Mouse (Mus musculus): ENCODE data around the gene Nell1. TPM values are rescaled to one million over a fixed set of nuclear protein-coding genes. Genes with fewer than 3 reads are reported as not detected.

Nell1 gene
- polyA plus RNA-seq, 1 experiment from 2014 or later = 0.35 TPM

- no peak for DNase-seq (ENCODE audit: extremely low spot score, low spot score)
- 85% methylated on average over 2 of the region's 2 CpGs for WGBS
- H3K4me1 ChIP-seq = peaks cover 3% of the 10 kb centered on the region; the same call in 1 of the 2 replicates
- no peaks in the 10 kb centered on the region for H3K36me3 ChIP-seq (replicated peaks)
- no peaks in the 10 kb centered on the region for H3K27me3 ChIP-seq (ENCODE audit: poor library complexity, severe bottlenecking)
- H3K9me3 ChIP-seq = no peaks in the 10 kb centered on the region
- H3K4me3 ChIP-seq = no peak overlapping the region
- no peak overlapping the region for H3K27ac ChIP-seq
Measured at GRCm38 (mm10) chr7:50107261-50107660, 132.6 kb downstream of the Nell1 start.

- H3K36me3 ChIP-seq (replicated peaks) = no peaks in the 10 kb centered on the region
- WGBS = 91% methylated on average over 5 of the region's 5 CpGs
- no peaks in the 10 kb centered on the region for H3K9me3 ChIP-seq
- H3K27ac ChIP-seq = no peak overlapping the region
- H3K27me3 ChIP-seq (ENCODE audit: poor library complexity, severe bottlenecking) = no peaks in the 10 kb centered on the region
- DNase-seq (ENCODE audit: extremely low spot score, low spot score) = no peak
- no peak overlapping the region for H3K4me3 ChIP-seq
- no peaks in the 10 kb centered on the region for H3K4me1 ChIP-seq
Measured at GRCm38 (mm10) chr7:50118348-50118747, 143.7 kb downstream of the Nell1 start.

GRCm38 (mm10) chr7:50137706-50138105 lies 163.0 kb downstream of the Nell1 start:
- 95% methylated on average over 3 of the region's 3 CpGs for WGBS
- H3K9me3 ChIP-seq = no peaks in the 10 kb centered on the region
- H3K36me3 ChIP-seq (replicated peaks) = no peaks in the 10 kb centered on the region
- H3K4me3 ChIP-seq = no peak overlapping the region
- no peaks in the 10 kb centered on the region for H3K4me1 ChIP-seq
- no peaks in the 10 kb centered on the region for H3K27me3 ChIP-seq (ENCODE audit: poor library complexity, severe bottlenecking)
- no peak overlapping the region for H3K27ac ChIP-seq
- DNase-seq (ENCODE audit: extremely low spot score, low spot score) = no peak

- Histone ChIP-seq H3K9me3 (no peaks in the 10 kb centered on the region), H3K27ac (no peak overlapping the region), H3K4me3 (no peak overlapping the region), H3K4me1 (no peaks in the 10 kb centered on the region), H3K27me3 (ENCODE audit: poor library complexity, severe bottlenecking) (no peaks in the 10 kb centered on the region), H3K36me3 (replicated peaks) (no peaks in the 10 kb centered on the region)
- WGBS = 95% methylated on average over 7 of the region's 7 CpGs
- DNase-seq (ENCODE audit: extremely low spot score, low spot score) = no peak
Measured at GRCm38 (mm10) chr7:50149326-50149725, 174.7 kb downstream of the Nell1 start.

GRCm38 (mm10) chr7:50150838-50151237 lies 176.2 kb downstream of the Nell1 start:
- no peak for DNase-seq (ENCODE audit: extremely low spot score, low spot score)
- no peaks in the 10 kb centered on the region for H3K36me3 ChIP-seq (replicated peaks)
- no peaks in the 10 kb centered on the region for H3K27me3 ChIP-seq (ENCODE audit: poor library complexity, severe bottlenecking)
- H3K4me3 ChIP-seq = no peak overlapping the region
- H3K27ac ChIP-seq = no peak overlapping the region
- no peaks in the 10 kb centered on the region for H3K4me1 ChIP-seq
- 80% methylated on average over 2 of the region's 2 CpGs for WGBS
- no peaks in the 10 kb centered on the region for H3K9me3 ChIP-seq

- Histone ChIP-seq H3K4me1 (no peaks in the 10 kb centered on the region), H3K27ac (no peak overlapping the region), H3K36me3 (replicated peaks) (no peaks in the 10 kb centered on the region), H3K27me3 (ENCODE audit: poor library complexity, severe bottlenecking) (no peaks in the 10 kb centered on the region), H3K4me3 (no peak overlapping the region), H3K9me3 (no peaks in the 10 kb centered on the region)
- WGBS = 74% methylated on average over 2 of the region's 2 CpGs
- no peak for DNase-seq (ENCODE audit: extremely low spot score, low spot score)
Measured at GRCm38 (mm10) chr7:50153618-50154017, 179.0 kb downstream of the Nell1 start.

GRCm38 (mm10) chr7:50162602-50163001 lies 187.9 kb downstream of the Nell1 start:
- Histone ChIP-seq H3K27ac (no peak overlapping the region), H3K4me1 (no peaks in the 10 kb centered on the region), H3K4me3 (no peak overlapping the region), H3K27me3 (ENCODE audit: poor library complexity, severe bottlenecking) (no peaks in the 10 kb centered on the region), H3K9me3 (no peaks in the 10 kb centered on the region), H3K36me3 (replicated peaks) (no peaks in the 10 kb centered on the region)
- 89% methylated on average over 5 of the region's 5 CpGs for WGBS
- no peak for DNase-seq (ENCODE audit: extremely low spot score, low spot score)

GRCm38 (mm10) chr7:50168778-50169177 lies 194.1 kb downstream of the Nell1 start:
- Histone ChIP-seq H3K9me3 (no peaks in the 10 kb centered on the region), H3K36me3 (replicated peaks) (no peaks in the 10 kb centered on the region), H3K4me3 (no peak overlapping the region), H3K27ac (no peak overlapping the region), H3K27me3 (ENCODE audit: poor library complexity, severe bottlenecking) (no peaks in the 10 kb centered on the region), H3K4me1 (no peaks in the 10 kb centered on the region)
- no peak for DNase-seq (ENCODE audit: extremely low spot score, low spot score)

GRCm38 (mm10) chr7:50186306-50186705 lies 211.6 kb downstream of the Nell1 start:
- H3K36me3 ChIP-seq (replicated peaks) = no peaks in the 10 kb centered on the region
- no peak overlapping the region for H3K27ac ChIP-seq
- no peak overlapping the region for H3K4me3 ChIP-seq
- H3K27me3 ChIP-seq (ENCODE audit: poor library complexity, severe bottlenecking) = no peaks in the 10 kb centered on the region
- no peaks in the 10 kb centered on the region for H3K9me3 ChIP-seq
- no peak for DNase-seq (ENCODE audit: extremely low spot score, low spot score)
- WGBS = 87% methylated on average over 6 of the region's 6 CpGs
- no peaks in the 10 kb centered on the region for H3K4me1 ChIP-seq

- no peak for DNase-seq (ENCODE audit: extremely low spot score, low spot score)
- H3K4me1 ChIP-seq = no peaks in the 10 kb centered on the region
- H3K27ac ChIP-seq = no peak overlapping the region
- H3K27me3 ChIP-seq (ENCODE audit: poor library complexity, severe bottlenecking) = no peaks in the 10 kb centered on the region
- 94% methylated on average over 7 of the region's 7 CpGs for WGBS
- no peak overlapping the region for H3K4me3 ChIP-seq
- H3K36me3 ChIP-seq (replicated peaks) = no peaks in the 10 kb centered on the region
- no peaks in the 10 kb centered on the region for H3K9me3 ChIP-seq
Measured at GRCm38 (mm10) chr7:50193955-50194354, 219.3 kb downstream of the Nell1 start.

- Histone ChIP-seq H3K4me3 (no peak overlapping the region), H3K27ac (no peak overlapping the region), H3K4me1 (no peaks in the 10 kb centered on the region), H3K9me3 (no peaks in the 10 kb centered on the region), H3K27me3 (ENCODE audit: poor library complexity, severe bottlenecking) (no peaks in the 10 kb centered on the region), H3K36me3 (replicated peaks) (no peaks in the 10 kb centered on the region)
- WGBS = 63% methylated on average over 3 of the region's 3 CpGs
- no peak for DNase-seq (ENCODE audit: extremely low spot score, low spot score)
Measured at GRCm38 (mm10) chr7:50195080-50195611, 220.5 kb downstream of the Nell1 start.

GRCm38 (mm10) chr7:50205268-50205667 lies 230.6 kb downstream of the Nell1 start:
- H3K36me3 ChIP-seq (replicated peaks) = no peaks in the 10 kb centered on the region
- DNase-seq (ENCODE audit: extremely low spot score, low spot score) = no peak
- no peak overlapping the region for H3K4me3 ChIP-seq
- H3K27ac ChIP-seq = no peak overlapping the region
- no peaks in the 10 kb centered on the region for H3K27me3 ChIP-seq (ENCODE audit: poor library complexity, severe bottlenecking)
- 78% methylated on average over 2 of the region's 2 CpGs for WGBS
- H3K4me1 ChIP-seq = no peaks in the 10 kb centered on the region
- H3K9me3 ChIP-seq = no peaks in the 10 kb centered on the region

- no peaks in the 10 kb centered on the region for H3K36me3 ChIP-seq (replicated peaks)
- H3K4me1 ChIP-seq = no peaks in the 10 kb centered on the region
- H3K9me3 ChIP-seq = no peaks in the 10 kb centered on the region
- H3K27me3 ChIP-seq (ENCODE audit: poor library complexity, severe bottlenecking) = no peaks in the 10 kb centered on the region
- H3K27ac ChIP-seq = no peak overlapping the region
- no peak for DNase-seq (ENCODE audit: extremely low spot score, low spot score)
- 72% methylated on average over 6 of the region's 6 CpGs for WGBS
- no peak overlapping the region for H3K4me3 ChIP-seq
Measured at GRCm38 (mm10) chr7:50210678-50211251, 236.1 kb downstream of the Nell1 start.

GRCm38 (mm10) chr7:50221849-50222248 lies 247.2 kb downstream of the Nell1 start:
- DNase-seq (ENCODE audit: extremely low spot score, low spot score) = no peak
- H3K27ac ChIP-seq = no peak overlapping the region
- H3K36me3 ChIP-seq (replicated peaks) = no peaks in the 10 kb centered on the region
- peaks cover 13% of the 10 kb centered on the region for H3K4me1 ChIP-seq
- no peaks in the 10 kb centered on the region for H3K9me3 ChIP-seq
- H3K27me3 ChIP-seq (ENCODE audit: poor library complexity, severe bottlenecking) = peaks cover 30% of the 10 kb centered on the region; the same call in 1 of the 2 replicates
- no peak overlapping the region for H3K4me3 ChIP-seq
